Mouse (Mus musculus): ENCODE data around the gene Slc39a12. TPM values are rescaled to one million over a fixed set of nuclear protein-coding genes. Genes with fewer than 3 reads are reported as not detected.

Gene Slc39a12
- polyA plus RNA-seq, 1 experiment from 2014 or later, result 0.17 TPM

GRCm38 (mm10) chr2:14450866-14451265 lies 62.8 kb downstream of the Slc39a12 start:
- H3K4me2 ChIP-seq (ENCODE audit: low read depth, low read length), result no peak overlapping the region
- no peak for DNase-seq (ENCODE audit: low spot score)
- no peaks in the 10 kb centered on the region for H3K36me3 ChIP-seq (replicated peaks; ENCODE audit: control insufficient read depth, insufficient read depth, low read depth, low read length)
- no peaks in the 10 kb centered on the region for H3K4me1 ChIP-seq (ENCODE audit: control insufficient read depth, insufficient read depth, low read length)
- H3K9ac ChIP-seq (replicated peaks; ENCODE audit: low read length), result no peak overlapping the region
- H3K27ac ChIP-seq (replicated peaks; ENCODE audit: low read depth, low read length), result no peak overlapping the region
- H3K4me3 ChIP-seq (ENCODE audit: low read depth, low read length), result no peak overlapping the region
- no peaks in the 10 kb centered on the region for H3K9me3 ChIP-seq (replicated peaks; ENCODE audit: control insufficient read depth, low read length)
- no peaks in the 10 kb centered on the region for H3K27me3 ChIP-seq (ENCODE audit: control insufficient read depth, insufficient read depth, low read length)
- no peak for ATAC-seq (replicated peaks; ENCODE audit: insufficient number of reproducible peaks, low FRiP score, low TSS enrichment, low read depth)

- 68% methylated on average over 7 of the region's 7 CpGs for WGBS
- H3K9me3 ChIP-seq (replicated peaks; ENCODE audit: control insufficient read depth, low read length), result no peaks in the 10 kb centered on the region
- H3K9ac ChIP-seq (replicated peaks; ENCODE audit: low read length), result no peak overlapping the region
- DNase-seq (ENCODE audit: low spot score), result no peak
- no peaks in the 10 kb centered on the region for H3K36me3 ChIP-seq (replicated peaks; ENCODE audit: control insufficient read depth, insufficient read depth, low read depth, low read length)
- no peak overlapping the region for H3K4me3 ChIP-seq (ENCODE audit: low read depth, low read length)
- no peak for ATAC-seq (replicated peaks; ENCODE audit: insufficient number of reproducible peaks, low FRiP score, low TSS enrichment, low read depth)
- no peaks in the 10 kb centered on the region for H3K4me1 ChIP-seq (ENCODE audit: control insufficient read depth, insufficient read depth, low read length)
- H3K4me2 ChIP-seq (ENCODE audit: low read depth, low read length), result no peak overlapping the region
- no peaks in the 10 kb centered on the region for H3K27me3 ChIP-seq (ENCODE audit: control insufficient read depth, insufficient read depth, low read length)
- no peak overlapping the region for H3K27ac ChIP-seq (replicated peaks; ENCODE audit: low read depth, low read length)
Observed at GRCm38 (mm10) chr2:14454946-14455631, 67.0 kb downstream of the Slc39a12 start.

- DNase-seq (ENCODE audit: low spot score) (peak; percentile 15), ATAC-seq (replicated peaks; ENCODE audit: insufficient number of reproducible peaks, low FRiP score, low TSS enrichment, low read depth) (no peak)
- Histone ChIP-seq H3K9ac (replicated peaks; ENCODE audit: low read length) (no peak overlapping the region), H3K27me3 (ENCODE audit: control insufficient read depth, insufficient read depth, low read length) (no peaks in the 10 kb centered on the region), H3K4me3 (ENCODE audit: low read depth, low read length) (no peak overlapping the region), H3K4me2 (ENCODE audit: low read depth, low read length) (no peak overlapping the region), H3K36me3 (replicated peaks; ENCODE audit: control insufficient read depth, insufficient read depth, low read depth, low read length) (no peaks in the 10 kb centered on the region), H3K27ac (replicated peaks; ENCODE audit: low read depth, low read length) (no peak overlapping the region), H3K4me1 (ENCODE audit: control insufficient read depth, insufficient read depth, low read length) (no peaks in the 10 kb centered on the region), H3K9me3 (replicated peaks; ENCODE audit: control insufficient read depth, low read length) (no peaks in the 10 kb centered on the region)
- WGBS, result 33% methylated on average over 1 of the region's 1 CpGs
Observed at GRCm38 (mm10) chr2:14464438-14464837, 76.3 kb downstream of the Slc39a12 start.

- DNase-seq (ENCODE audit: low spot score) (no peak), ATAC-seq (replicated peaks; ENCODE audit: insufficient number of reproducible peaks, low FRiP score, low TSS enrichment, low read depth) (no peak)
- Histone ChIP-seq H3K9ac (replicated peaks; ENCODE audit: low read length) (no peak overlapping the region), H3K27me3 (ENCODE audit: control insufficient read depth, insufficient read depth, low read length) (no peaks in the 10 kb centered on the region), H3K36me3 (replicated peaks; ENCODE audit: control insufficient read depth, insufficient read depth, low read depth, low read length) (no peaks in the 10 kb centered on the region), H3K27ac (replicated peaks; ENCODE audit: low read depth, low read length) (no peak overlapping the region), H3K9me3 (replicated peaks; ENCODE audit: control insufficient read depth, low read length) (no peaks in the 10 kb centered on the region), H3K4me1 (ENCODE audit: control insufficient read depth, insufficient read depth, low read length) (no peaks in the 10 kb centered on the region), H3K4me2 (ENCODE audit: low read depth, low read length) (no peak overlapping the region), H3K4me3 (ENCODE audit: low read depth, low read length) (no peak overlapping the region)
- WGBS, result 80% methylated on average over 5 of the region's 5 CpGs
Observed at GRCm38 (mm10) chr2:14494132-14494531, 106.0 kb downstream of the Slc39a12 start.

- Histone ChIP-seq H3K27ac (replicated peaks; ENCODE audit: low read depth, low read length) (no peak overlapping the region), H3K4me3 (ENCODE audit: low read depth, low read length) (no peak overlapping the region), H3K36me3 (replicated peaks; ENCODE audit: control insufficient read depth, insufficient read depth, low read depth, low read length) (no peaks in the 10 kb centered on the region), H3K27me3 (ENCODE audit: control insufficient read depth, insufficient read depth, low read length) (no peaks in the 10 kb centered on the region), H3K4me2 (ENCODE audit: low read depth, low read length) (no peak overlapping the region), H3K9ac (replicated peaks; ENCODE audit: low read length) (no peak overlapping the region), H3K9me3 (replicated peaks; ENCODE audit: control insufficient read depth, low read length) (no peaks in the 10 kb centered on the region), H3K4me1 (ENCODE audit: control insufficient read depth, insufficient read depth, low read length) (no peaks in the 10 kb centered on the region)
- ATAC-seq (replicated peaks; ENCODE audit: insufficient number of reproducible peaks, low FRiP score, low TSS enrichment, low read depth) (no peak), DNase-seq (ENCODE audit: low spot score) (no peak)
- WGBS, result 74% methylated on average over 2 of the region's 2 CpGs
Observed at GRCm38 (mm10) chr2:14496150-14496549, 108.0 kb downstream of the Slc39a12 start.

GRCm38 (mm10) chr2:14502482-14502881 lies 114.4 kb downstream of the Slc39a12 start:
- H3K4me1 ChIP-seq (ENCODE audit: control insufficient read depth, insufficient read depth, low read length), result no peaks in the 10 kb centered on the region
- no peak overlapping the region for H3K9ac ChIP-seq (replicated peaks; ENCODE audit: low read length)
- H3K9me3 ChIP-seq (replicated peaks; ENCODE audit: control insufficient read depth, low read length), result no peaks in the 10 kb centered on the region
- no peaks in the 10 kb centered on the region for H3K27me3 ChIP-seq (ENCODE audit: control insufficient read depth, insufficient read depth, low read length)
- H3K4me2 ChIP-seq (ENCODE audit: low read depth, low read length), result no peak overlapping the region
- DNase-seq (ENCODE audit: low spot score), result peak; percentile 18
- 56% methylated on average over 3 of the region's 3 CpGs for WGBS
- no peak overlapping the region for H3K27ac ChIP-seq (replicated peaks; ENCODE audit: low read depth, low read length)
- no peaks in the 10 kb centered on the region for H3K36me3 ChIP-seq (replicated peaks; ENCODE audit: control insufficient read depth, insufficient read depth, low read depth, low read length)
- ATAC-seq (replicated peaks; ENCODE audit: insufficient number of reproducible peaks, low FRiP score, low TSS enrichment, low read depth), result no peak
- H3K4me3 ChIP-seq (ENCODE audit: low read depth, low read length), result no peak overlapping the region

GRCm38 (mm10) chr2:14518237-14518636 lies 130.1 kb downstream of the Slc39a12 start:
- no peak overlapping the region for H3K4me3 ChIP-seq (ENCODE audit: low read depth, low read length)
- H3K4me1 ChIP-seq (ENCODE audit: control insufficient read depth, insufficient read depth, low read length), result no peaks in the 10 kb centered on the region
- DNase-seq (ENCODE audit: low spot score) (no peak), ATAC-seq (replicated peaks; ENCODE audit: insufficient number of reproducible peaks, low FRiP score, low TSS enrichment, low read depth) (no peak)
- no peak overlapping the region for H3K4me2 ChIP-seq (ENCODE audit: low read depth, low read length)
- H3K27me3 ChIP-seq (ENCODE audit: control insufficient read depth, insufficient read depth, low read length), result no peaks in the 10 kb centered on the region
- H3K27ac ChIP-seq (replicated peaks; ENCODE audit: low read depth, low read length), result no peak overlapping the region
- 51% methylated on average over 5 of the region's 5 CpGs for WGBS
- no peaks in the 10 kb centered on the region for H3K9me3 ChIP-seq (replicated peaks; ENCODE audit: control insufficient read depth, low read length)
- no peaks in the 10 kb centered on the region for H3K36me3 ChIP-seq (replicated peaks; ENCODE audit: control insufficient read depth, insufficient read depth, low read depth, low read length)
- no peak overlapping the region for H3K9ac ChIP-seq (replicated peaks; ENCODE audit: low read length)

GRCm38 (mm10) chr2:14534325-14535077 lies 146.4 kb downstream of the Slc39a12 start:
- Histone ChIP-seq H3K9ac (replicated peaks; ENCODE audit: low read length) (no peak overlapping the region), H3K9me3 (replicated peaks; ENCODE audit: control insufficient read depth, low read length) (no peaks in the 10 kb centered on the region), H3K27me3 (ENCODE audit: control insufficient read depth, insufficient read depth, low read length) (no peaks in the 10 kb centered on the region), H3K4me3 (ENCODE audit: low read depth, low read length) (no peak overlapping the region), H3K4me2 (ENCODE audit: low read depth, low read length) (no peak overlapping the region), H3K36me3 (replicated peaks; ENCODE audit: control insufficient read depth, insufficient read depth, low read depth, low read length) (no peaks in the 10 kb centered on the region), H3K4me1 (ENCODE audit: control insufficient read depth, insufficient read depth, low read length) (no peaks in the 10 kb centered on the region), H3K27ac (replicated peaks; ENCODE audit: low read depth, low read length) (no peak overlapping the region)
- ATAC-seq (replicated peaks; ENCODE audit: insufficient number of reproducible peaks, low FRiP score, low TSS enrichment, low read depth) (no peak), DNase-seq (ENCODE audit: low spot score) (no peak)
- 93% methylated on average over 3 of the region's 3 CpGs for WGBS
